Mouse (Mus musculus) limb, embryonic 11.5 days (tissue): Measurements from ENCODE around the gene Tdrd3. TPM values are rescaled to one million over a fixed set of nuclear protein-coding genes. Genes with fewer than 3 reads are reported as not detected.

Experiments used
- ATAC-seq: fragments of 200-750 bp; cut with Nextera tagmentation; 2 replicates; pipeline ENCODE4 v1.8.0; 2017; ENCODE audit warnings: low read depth; ENCODE audit not compliant: insufficient number of reproducible peaks, low FRiP score, low TSS enrichment
- DNase-seq: peaks from one replicate; pipeline ENCODE4 v3.0.0-alpha.2; 2015; ENCODE audit warnings: low spot score
- H3K27ac ChIP-seq: fragments of 300-500 bp; sonication (generic); replicated peaks from 2 replicates; pipeline ENCODE4 v1.5.1; 2014; ENCODE audit warnings: low read depth, mild to moderate bottlenecking, low read length
- H3K27me3 ChIP-seq: fragments of 300-500 bp; sonication (generic); 2 replicates; pipeline ENCODE4 v1.6.1; 2014; ENCODE audit warnings: mild to moderate bottlenecking, low read length, mixed read lengths; ENCODE audit not compliant: control insufficient read depth, insufficient read depth
- H3K36me3 ChIP-seq: fragments of 300-500 bp; sonication (generic); 2 replicates; pipeline ENCODE4 v1.6.1; 2014; ENCODE audit warnings: mild to moderate bottlenecking, low read length, moderate library complexity, mixed read lengths; ENCODE audit not compliant: control insufficient read depth, insufficient read depth
- H3K4me1 ChIP-seq: fragments of 300-500 bp; sonication (generic); 2 replicates; pipeline ENCODE4 v1.6.1; 2014; ENCODE audit warnings: low read length, mixed read lengths; ENCODE audit not compliant: control insufficient read depth, insufficient read depth
- H3K4me2 ChIP-seq: fragments of 300-500 bp; sonication (generic); 2 replicates; pipeline ENCODE4 v1.6.1; 2014; ENCODE audit warnings: low read depth, mild to moderate bottlenecking, moderate library complexity; ENCODE audit not compliant: severe bottlenecking
- H3K4me3 ChIP-seq: fragments of 300-500 bp; sonication (generic); 2 replicates; pipeline ENCODE4 v1.5.1; 2014; ENCODE audit warnings: low read depth, low read length
- H3K9ac ChIP-seq: fragments of 300-500 bp; sonication (generic); 2 replicates; pipeline ENCODE4 v1.6.1; 2014; ENCODE audit warnings: mild to moderate bottlenecking, low read length
- H3K9me3 ChIP-seq: fragments of 300-500 bp; sonication (generic); 2 replicates; pipeline ENCODE4 v1.6.1; 2016; ENCODE audit warnings: low read length; ENCODE audit not compliant: control insufficient read depth
- WGBS: fragments of 180-500 bp; shearing (Covaris S2); extraction: QIAGEN DNeasy Blood & Tissue Kit; methylation state at CpG from one replicate; pipeline ENCODE4 v1.1.7; 2014; 5-methylcytosine and 5-hydroxymethylcytosine counted together
- polyA plus RNA-seq: library from polyadenylated mRNA; unstranded; fragments of >200 nt; fragmentation: Nextera tagmentation; extraction: Ambion mirVana; gene quantifications from 2 replicates; pipeline ENCODE4 v1.2.1, GENCODE M21; 2014

The Tdrd3 gene
- polyA plus RNA-seq, 1 experiment from 2014 or later, result 38.6 TPM

GRCm38 (mm10) chr14:87416755-87417690 is 584 bp downstream of the Tdrd3 start:
- Histone ChIP-seq H3K4me1 (no peaks in the 10 kb centered on the region), H3K36me3 (no peaks in the 10 kb centered on the region), H3K4me2 (peak overlapping the region; percentile 59), H3K27me3 (no peaks in the 10 kb centered on the region), H3K9me3 (no peaks in the 10 kb centered on the region), H3K4me3 (peak overlapping the region; percentile 62), H3K9ac (peak overlapping the region; percentile 95), H3K27ac (peak overlapping the region; percentile 100)
- peak; percentile 73 for ATAC-seq
- WGBS, result under 1% methylated on average over 84 of the region's 109 CpGs
- DNase-seq, result peak; percentile 71

GRCm38 (mm10) chr14:87417691-87418070 is 1.2 kb downstream of the Tdrd3 start:
- H3K9ac ChIP-seq, result peak overlapping the region; percentile 95
- WGBS, result under 1% methylated on average over 3 of the region's 3 CpGs
- peak overlapping the region; percentile 62 for H3K4me3 ChIP-seq
- no peaks in the 10 kb centered on the region for H3K36me3 ChIP-seq
- no peak for DNase-seq
- no peak for ATAC-seq
- peak overlapping the region; percentile 59 for H3K4me2 ChIP-seq
- no peaks in the 10 kb centered on the region for H3K9me3 ChIP-seq
- no peaks in the 10 kb centered on the region for H3K27me3 ChIP-seq
- peak overlapping the region; percentile 100 for H3K27ac ChIP-seq
- H3K4me1 ChIP-seq, result no peaks in the 10 kb centered on the region

- no peak overlapping the region for H3K9ac ChIP-seq
- H3K4me3 ChIP-seq, result no peak overlapping the region
- H3K36me3 ChIP-seq, result no peaks in the 10 kb centered on the region
- peaks cover 3% of the 10 kb centered on the region; the same call in 1 of the 2 replicates for H3K4me1 ChIP-seq
- ATAC-seq (no peak), DNase-seq (no peak)
- H3K27me3 ChIP-seq, result no peaks in the 10 kb centered on the region
- H3K4me2 ChIP-seq, result no peak overlapping the region
- no peaks in the 10 kb centered on the region for H3K9me3 ChIP-seq
- 86% methylated on average over 2 of the region's 2 CpGs for WGBS
- H3K27ac ChIP-seq, result no peak overlapping the region
Measured at GRCm38 (mm10) chr14:87419740-87420139, 3.3 kb downstream of the Tdrd3 start.

- H3K4me3 ChIP-seq, result no peak overlapping the region
- 85% methylated on average over 4 of the region's 4 CpGs for WGBS
- no peaks in the 10 kb centered on the region for H3K9me3 ChIP-seq
- H3K27ac ChIP-seq, result no peak overlapping the region
- no peak for DNase-seq
- H3K36me3 ChIP-seq, result no peaks in the 10 kb centered on the region
- no peaks in the 10 kb centered on the region for H3K27me3 ChIP-seq
- H3K4me2 ChIP-seq, result no peak overlapping the region
- no peak for ATAC-seq
- H3K9ac ChIP-seq, result no peak overlapping the region
- peaks cover 3% of the 10 kb centered on the region; the same call in 1 of the 2 replicates for H3K4me1 ChIP-seq
Measured at GRCm38 (mm10) chr14:87420576-87420975, 4.1 kb downstream of the Tdrd3 start.

GRCm38 (mm10) chr14:87422432-87422831 is 6.0 kb downstream of the Tdrd3 start:
- Histone ChIP-seq H3K36me3 (no peaks in the 10 kb centered on the region), H3K4me1 (peaks cover 3% of the 10 kb centered on the region; the same call in 1 of the 2 replicates), H3K9ac (no peak overlapping the region), H3K9me3 (no peaks in the 10 kb centered on the region), H3K4me2 (no peak overlapping the region), H3K27me3 (no peaks in the 10 kb centered on the region), H3K4me3 (no peak overlapping the region), H3K27ac (no peak overlapping the region)
- ATAC-seq (no peak), DNase-seq (no peak)
- 93% methylated on average over 3 of the region's 3 CpGs for WGBS

- Histone ChIP-seq H3K36me3 (no peaks in the 10 kb centered on the region), H3K4me1 (peaks cover 3% of the 10 kb centered on the region; the same call in 1 of the 2 replicates), H3K4me3 (no peak overlapping the region), H3K27ac (no peak overlapping the region), H3K4me2 (no peak overlapping the region), H3K9ac (no peak overlapping the region), H3K27me3 (no peaks in the 10 kb centered on the region), H3K9me3 (no peaks in the 10 kb centered on the region)
- ATAC-seq, result no peak
- no peak for DNase-seq
- WGBS, result 74% methylated on average over 7 of the region's 7 CpGs
Measured at GRCm38 (mm10) chr14:87426297-87426922, 10.0 kb downstream of the Tdrd3 start.

GRCm38 (mm10) chr14:87427032-87427431 is 10.6 kb downstream of the Tdrd3 start:
- no peaks in the 10 kb centered on the region for H3K27me3 ChIP-seq
- no peak overlapping the region for H3K9ac ChIP-seq
- no peak overlapping the region for H3K4me2 ChIP-seq
- DNase-seq (no peak), ATAC-seq (no peak)
- H3K9me3 ChIP-seq, result no peaks in the 10 kb centered on the region
- H3K36me3 ChIP-seq, result no peaks in the 10 kb centered on the region
- WGBS, result 96% methylated on average over 4 of the region's 4 CpGs
- peaks cover 3% of the 10 kb centered on the region; the same call in 1 of the 2 replicates for H3K4me1 ChIP-seq
- no peak overlapping the region for H3K4me3 ChIP-seq
- no peak overlapping the region for H3K27ac ChIP-seq

GRCm38 (mm10) chr14:87427659-87428289 is 11.3 kb downstream of the Tdrd3 start:
- Histone ChIP-seq H3K9ac (no peak overlapping the region), H3K4me2 (no peak overlapping the region), H3K36me3 (no peaks in the 10 kb centered on the region), H3K4me1 (peaks cover 3% of the 10 kb centered on the region; the same call in 1 of the 2 replicates), H3K27ac (no peak overlapping the region), H3K9me3 (no peaks in the 10 kb centered on the region), H3K4me3 (no peak overlapping the region), H3K27me3 (no peaks in the 10 kb centered on the region)
- WGBS, result 93% methylated on average over 5 of the region's 5 CpGs
- ATAC-seq (no peak), DNase-seq (no peak)
